Mouse (Mus musculus): ENCODE results near the gene Mast3.

GRCm38 (mm10) chr8:70749097-70749674 is 55.7 kb downstream of the Mast3 start:
- TF ChIP-seq GATA1 (IDR thresholded peaks at IDR 0.05; ENCODE audit: borderline replicate concordance, low read length) = no peak
- TF ChIP-seq FLI1 (IDR thresholded peaks at IDR 0.05; ENCODE audit: low read length) = no peak

All from megakaryocyte, embryonic 14.5 days (primary cell).